Mouse (Mus musculus): ENCODE results near the gene Lims1. TPM values are rescaled to one million over a fixed set of nuclear protein-coding genes. Genes with fewer than 3 reads are reported as not detected.
A peak's percentile ranks its signal among the peaks of the same experiment; 100 is the strongest.

The Lims1 gene
- 20.9 TPM for polyA plus RNA-seq (2012; fragmentation: generic; extraction: Trizol)
- long read RNA-seq, experiment 1, full-length matches to known transcripts, result 185 of 226 reads
- long read RNA-seq, experiment 1, partial matches to known transcripts, result 11 of 226 reads
- long read RNA-seq, experiment 1, other reads (novel, unspliced or antisense), result 30 of 226 reads
- long read RNA-seq, experiment 2, full-length matches to known transcripts, result 180 of 219 reads
- long read RNA-seq, experiment 2, partial matches to known transcripts, result 5 of 219 reads
- long read RNA-seq, experiment 2, other reads (novel, unspliced or antisense), result 34 of 219 reads

DNA sequence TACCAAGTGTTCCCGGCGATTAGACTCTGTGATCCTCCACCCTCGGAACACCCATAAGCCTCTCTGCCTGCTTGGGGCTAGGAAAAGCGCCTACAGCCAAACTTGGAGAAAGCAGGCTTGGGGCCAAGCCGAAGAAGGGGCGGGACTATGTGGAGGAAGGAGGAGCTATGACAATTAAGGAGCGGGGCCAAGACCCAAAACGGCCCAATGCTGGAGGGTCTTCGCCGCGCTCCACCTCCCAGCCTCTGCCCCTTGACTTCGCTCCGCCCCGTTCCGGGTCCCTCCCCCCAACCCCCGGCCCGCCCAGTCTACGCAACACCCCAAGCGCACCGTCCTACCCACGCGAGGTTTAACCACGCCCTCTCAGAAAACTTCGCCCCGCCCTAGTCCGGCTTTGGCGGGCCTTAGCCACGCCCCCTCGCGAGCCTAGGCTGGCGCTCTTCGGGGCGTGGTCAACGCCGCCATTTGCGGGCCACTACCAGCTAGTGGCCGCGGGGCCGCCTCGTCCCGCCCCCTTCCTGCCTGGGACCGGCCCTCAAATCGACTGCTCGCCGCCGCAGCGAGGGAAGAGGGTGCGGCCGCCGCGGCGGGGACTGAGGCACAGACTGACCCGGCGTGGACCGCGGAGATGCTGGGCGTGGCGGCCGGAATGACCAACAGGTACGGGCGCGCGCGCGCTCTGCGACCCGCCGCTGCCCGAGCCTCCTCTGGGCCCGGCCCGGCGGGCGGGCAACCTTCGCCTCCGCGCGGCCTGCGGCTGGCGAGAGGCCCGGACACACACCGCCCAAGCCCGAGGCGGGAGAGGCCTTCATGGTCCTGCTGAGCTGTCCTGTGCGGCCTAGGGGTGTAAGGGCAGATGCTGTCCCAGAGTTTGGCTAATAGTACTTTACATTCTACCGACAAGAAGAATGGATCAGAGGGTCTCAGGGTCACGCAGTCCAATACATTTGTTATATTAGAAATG lies at the start of gene Lims1:
Gene Lims1, plus strand, starts transcription at position 439 of the 964 bp plus-strand sequence.
- peak; percentile 68 for TF ChIP-seq MAX (IDR thresholded peaks at IDR 0.05)
- no peak for TF ChIP-seq USF1 (IDR thresholded peaks at IDR 0.05; ENCODE audit: low read depth)
- no peak for TF ChIP-seq MYOD1 (IDR thresholded peaks at IDR 0.05; ENCODE audit: control insufficient read depth, insufficient read length, low read depth)
- peaks cover 46% of the 10 kb centered on the region for H3K79me3 ChIP-seq (ENCODE audit: low read depth)
- no peaks in the 10 kb centered on the region for H3K36me3 ChIP-seq (ENCODE audit: control insufficient read depth, insufficient read depth)
- H3K79me2 ChIP-seq (ENCODE audit: control insufficient read depth, insufficient read depth), result peaks cover 48% of the 10 kb centered on the region
- peak within 1 kb of the TSS; percentile 61 for H3K4me3 ChIP-seq (ENCODE audit: insufficient read depth, poor library complexity, severe bottlenecking)
- no peaks in the 10 kb centered on the region for H3K27me3 ChIP-seq (ENCODE audit: control insufficient read depth, insufficient read depth, insufficient read length)
- peak within 1 kb of the TSS; percentile 75 for H3ac ChIP-seq (ENCODE audit: control insufficient read depth, insufficient read length, low read depth)

DNA sequence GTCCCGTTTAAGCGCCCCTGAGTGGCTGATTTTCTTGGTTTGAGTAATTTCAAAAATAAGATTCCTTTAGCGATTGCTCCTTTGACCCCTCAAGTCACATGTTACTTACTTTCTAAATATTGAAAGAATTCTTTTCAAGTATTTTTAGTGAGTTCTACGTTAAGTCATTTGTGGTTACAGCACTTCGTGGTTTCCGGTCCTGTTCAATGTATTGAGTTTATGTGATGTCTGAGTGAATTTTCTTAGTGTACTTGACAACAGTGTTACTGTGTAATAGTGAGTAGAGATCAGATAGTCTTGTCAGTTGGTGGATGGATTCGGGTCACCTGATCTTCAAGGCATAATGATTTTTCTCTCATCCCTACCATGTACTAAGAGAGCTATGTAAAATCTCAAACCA lies 41.0 kb upstream of the Lims1 start:
- Histone ChIP-seq H3K79me2 (ENCODE audit: control insufficient read depth, insufficient read depth) (no peaks in the 10 kb centered on the region), H3K36me3 (ENCODE audit: control insufficient read depth, insufficient read depth) (peaks cover 52% of the 10 kb centered on the region), H3K4me3 (ENCODE audit: insufficient read depth, poor library complexity, severe bottlenecking) (no peak overlapping the region), H3K27me3 (ENCODE audit: control insufficient read depth, insufficient read depth, insufficient read length) (no peaks in the 10 kb centered on the region), H3ac (ENCODE audit: control insufficient read depth, insufficient read length, low read depth) (no peak overlapping the region), H3K79me3 (ENCODE audit: low read depth) (no peaks in the 10 kb centered on the region)
- TF ChIP-seq FOSL1 (IDR thresholded peaks at IDR 0.05; ENCODE audit: insufficient read depth, low read length, poor library complexity, severe bottlenecking), result no peak
- no peak for TF ChIP-seq MAX (IDR thresholded peaks at IDR 0.05)
- no peak for TF ChIP-seq MYOG (IDR thresholded peaks at IDR 0.05; ENCODE audit: control insufficient read depth, extremely low read depth, insufficient read length)
- no peak for TF ChIP-seq CEBPB (IDR thresholded peaks at IDR 0.05; ENCODE audit: low read depth)
- TF ChIP-seq CTCF (IDR thresholded peaks at IDR 0.05; ENCODE audit: control insufficient read depth, insufficient read depth, insufficient read length), result no peak
- no peak for TF ChIP-seq USF1 (IDR thresholded peaks at IDR 0.05; ENCODE audit: low read depth)
- no peak for TF ChIP-seq MYOD1 (IDR thresholded peaks at IDR 0.05; ENCODE audit: control insufficient read depth, insufficient read length, low read depth)

DNA sequence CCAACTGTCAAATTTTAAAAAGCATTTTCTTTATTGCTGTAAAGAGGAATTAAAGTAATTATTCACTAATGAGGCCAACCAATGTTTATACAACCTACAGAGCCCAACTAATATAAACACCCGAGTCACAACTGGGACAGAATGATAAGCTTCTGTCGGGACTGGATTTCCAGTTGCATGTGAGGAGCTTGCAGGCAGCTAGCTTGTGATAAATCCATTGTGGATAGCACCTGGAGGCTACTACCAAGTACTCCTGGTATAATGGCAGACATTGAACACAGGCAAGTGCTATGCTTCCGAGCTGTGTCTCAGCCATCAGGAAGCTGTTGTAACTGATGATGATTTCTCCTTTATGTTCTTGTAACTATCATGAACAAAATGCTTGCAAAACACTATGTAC lies 32.5 kb upstream of the Lims1 start:
- no peaks in the 10 kb centered on the region for H3K79me3 ChIP-seq (ENCODE audit: low read depth)
- H3K79me2 ChIP-seq (ENCODE audit: control insufficient read depth, insufficient read depth), result no peaks in the 10 kb centered on the region
- H3K4me3 ChIP-seq (ENCODE audit: insufficient read depth, poor library complexity, severe bottlenecking), result no peak overlapping the region
- TF ChIP-seq MYOG (IDR thresholded peaks at IDR 0.05; ENCODE audit: control insufficient read depth, extremely low read depth, insufficient read length), result no peak
- TF ChIP-seq CEBPB (IDR thresholded peaks at IDR 0.05; ENCODE audit: low read depth), result no peak
- no peak for TF ChIP-seq MYOD1 (IDR thresholded peaks at IDR 0.05; ENCODE audit: control insufficient read depth, insufficient read length, low read depth)
- no peak for TF ChIP-seq USF1 (IDR thresholded peaks at IDR 0.05; ENCODE audit: low read depth)
- TF ChIP-seq FOSL1 (IDR thresholded peaks at IDR 0.05; ENCODE audit: insufficient read depth, low read length, poor library complexity, severe bottlenecking), result no peak
- TF ChIP-seq MAX (IDR thresholded peaks at IDR 0.05), result no peak
- TF ChIP-seq CTCF (IDR thresholded peaks at IDR 0.05; ENCODE audit: control insufficient read depth, insufficient read depth, insufficient read length), result no peak
- H3ac ChIP-seq (ENCODE audit: control insufficient read depth, insufficient read length, low read depth), result no peak overlapping the region
- no peaks in the 10 kb centered on the region for H3K27me3 ChIP-seq (ENCODE audit: control insufficient read depth, insufficient read depth, insufficient read length)
- peaks cover 94% of the 10 kb centered on the region for H3K36me3 ChIP-seq (ENCODE audit: control insufficient read depth, insufficient read depth)

DNA sequence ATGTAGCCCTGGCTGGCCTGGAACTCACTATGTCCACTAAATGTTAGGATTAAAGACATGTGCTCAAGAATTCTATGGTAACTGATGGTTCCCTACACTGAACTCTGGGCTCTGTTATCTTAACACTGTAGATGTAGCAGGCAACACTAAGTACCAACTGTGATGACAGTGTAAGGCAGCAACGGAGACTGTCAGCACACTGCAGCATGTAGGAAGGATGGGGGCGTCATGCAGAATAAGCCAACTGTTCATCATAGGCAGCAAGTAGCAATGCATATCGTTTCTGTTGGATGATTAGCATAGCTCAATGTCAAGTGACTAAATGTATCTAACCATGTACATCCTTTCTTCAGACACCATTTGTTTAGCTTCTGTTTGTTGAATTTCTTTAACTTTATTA lies 29.0 kb upstream of the Lims1 start:
- no peaks in the 10 kb centered on the region for H3K27me3 ChIP-seq (ENCODE audit: control insufficient read depth, insufficient read depth, insufficient read length)
- TF ChIP-seq MAX (IDR thresholded peaks at IDR 0.05) (no peak), CTCF (IDR thresholded peaks at IDR 0.05; ENCODE audit: control insufficient read depth, insufficient read depth, insufficient read length) (no peak)
- no peak overlapping the region for H3ac ChIP-seq (ENCODE audit: control insufficient read depth, insufficient read length, low read depth)
- H3K4me3 ChIP-seq (ENCODE audit: insufficient read depth, poor library complexity, severe bottlenecking), result no peak overlapping the region
- H3K36me3 ChIP-seq (ENCODE audit: control insufficient read depth, insufficient read depth), result peaks cover 97% of the 10 kb centered on the region
- H3K79me2 ChIP-seq (ENCODE audit: control insufficient read depth, insufficient read depth), result no peaks in the 10 kb centered on the region
- H3K79me3 ChIP-seq (ENCODE audit: low read depth), result no peaks in the 10 kb centered on the region

DNA sequence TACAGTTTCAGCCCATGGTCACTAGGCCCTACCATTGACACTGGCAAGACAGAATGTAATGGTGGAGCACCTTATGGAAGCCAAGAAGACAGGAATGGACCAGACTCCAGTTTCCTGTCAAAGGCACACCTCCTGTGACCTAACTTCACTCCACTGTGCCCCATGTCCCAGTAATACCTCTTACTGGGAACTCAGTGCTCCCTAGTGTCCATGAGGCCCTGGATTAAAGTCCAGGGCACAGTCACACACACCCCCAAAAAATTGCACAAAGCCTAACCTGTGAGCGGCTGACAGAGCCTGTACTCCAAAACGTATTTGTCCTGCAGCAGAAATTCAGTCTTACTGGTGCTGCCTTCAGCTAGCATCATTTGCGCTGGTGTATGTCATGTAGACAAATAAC lies 27.7 kb upstream of the Lims1 start:
- Histone ChIP-seq H3K27me3 (ENCODE audit: control insufficient read depth, insufficient read depth, insufficient read length) (no peaks in the 10 kb centered on the region), H3K79me2 (ENCODE audit: control insufficient read depth, insufficient read depth) (no peaks in the 10 kb centered on the region), H3K4me3 (ENCODE audit: insufficient read depth, poor library complexity, severe bottlenecking) (no peak overlapping the region), H3K36me3 (ENCODE audit: control insufficient read depth, insufficient read depth) (peaks cover 98% of the 10 kb centered on the region), H3ac (ENCODE audit: control insufficient read depth, insufficient read length, low read depth) (no peak overlapping the region), H3K79me3 (ENCODE audit: low read depth) (no peaks in the 10 kb centered on the region)
- TF ChIP-seq CEBPB (IDR thresholded peaks at IDR 0.05; ENCODE audit: low read depth), result no peak
- no peak for TF ChIP-seq MAX (IDR thresholded peaks at IDR 0.05)
- no peak for TF ChIP-seq FOSL1 (IDR thresholded peaks at IDR 0.05; ENCODE audit: insufficient read depth, low read length, poor library complexity, severe bottlenecking)
- no peak for TF ChIP-seq MYOD1 (IDR thresholded peaks at IDR 0.05; ENCODE audit: control insufficient read depth, insufficient read length, low read depth)
- no peak for TF ChIP-seq MYOG (IDR thresholded peaks at IDR 0.05; ENCODE audit: control insufficient read depth, extremely low read depth, insufficient read length)
- TF ChIP-seq CTCF (IDR thresholded peaks at IDR 0.05; ENCODE audit: control insufficient read depth, insufficient read depth, insufficient read length), result no peak
- TF ChIP-seq USF1 (IDR thresholded peaks at IDR 0.05; ENCODE audit: low read depth), result no peak
